Mouse (Mus musculus) gastrocnemius, postnatal 14 days (tissue): ENCODE data around the gene Pip5kl1. TPM values are rescaled to one million over a fixed set of nuclear protein-coding genes. Genes with fewer than 3 reads are reported as not detected.
A peak's percentile ranks its signal among the peaks of the same experiment; 100 is the strongest.

Source experiments
- DNase-seq: peaks from one replicate; pipeline ENCODE4 v3.0.0; 2021; ENCODE audit warnings: mixed read lengths
- intact Hi-C: fragments of 180-260 bp; cut with DNase I; formaldehyde crosslinking; loops from one replicate; pipeline ENCODE4 v1.15.1; 2025; ENCODE audit warnings: low total_unique reads
- total RNA-seq, 2 experiments: library from RNA; stranded (reverse); gene quantifications; 2 replicates each; pipeline ENCODE4 v1.2.3; 2021

Pip5kl1 gene
- total RNA-seq, 2 experiments from 2014 or later = not detected

- no peak for DNase-seq
- intact Hi-C loops = loop anchor here (5.0 kb wide), 1 partner anchor 40 kb away; no protein-coding TSS in a partner anchor
These were observed 27.6 kb upstream of the Pip5kl1 start for GRCm38 (mm10) chr2:32546951-32547350.

- DNase-seq = no peak
- intact Hi-C loops = loop anchor here (5.0 kb wide), 1 partner anchor 40 kb away; no protein-coding TSS in a partner anchor
These were observed 27.2 kb upstream of the Pip5kl1 start for GRCm38 (mm10) chr2:32547380-32547779.

- DNase-seq = peak; percentile 68
- intact Hi-C loops = loop anchor here (5.0 kb wide), 1 partner anchor 41 kb away; no protein-coding TSS in a partner anchor
These were observed 26.4 kb upstream of the Pip5kl1 start for GRCm38 (mm10) chr2:32547964-32548739.

- intact Hi-C loops = loop anchor here (5.0 kb wide), 1 partner anchor 42 kb away; no protein-coding TSS in a partner anchor
- no peak for DNase-seq
These were observed 25.4 kb upstream of the Pip5kl1 start for GRCm38 (mm10) chr2:32549171-32549570.

GRCm38 (mm10) chr2:32549764-32550163 is 24.8 kb upstream of the Pip5kl1 start:
- intact Hi-C loops = loop anchor here (5.0 kb wide), 1 partner anchor 42 kb away; no protein-coding TSS in a partner anchor

GRCm38 (mm10) chr2:32551236-32551635 is 23.4 kb upstream of the Pip5kl1 start:
- intact Hi-C loops = no loop called here

More at GRCm38 (mm10) chr2:32549764-32550163, 24.8 kb upstream of the Pip5kl1 start:
- DNase-seq = peak; percentile 87

GRCm38 (mm10) chr2:32553592-32554148 is 20.9 kb upstream of the Pip5kl1 start:
- intact Hi-C loops = no loop called here
- DNase-seq = no peak

More at GRCm38 (mm10) chr2:32551236-32551635, 23.4 kb upstream of the Pip5kl1 start:
- DNase-seq = no peak

GRCm38 (mm10) chr2:32555484-32555883 is 19.1 kb upstream of the Pip5kl1 start:
- DNase-seq = no peak
- intact Hi-C loops = no loop called here

GRCm38 (mm10) chr2:32556019-32556418 is 18.6 kb upstream of the Pip5kl1 start:
- intact Hi-C loops = no loop called here
- DNase-seq = no peak

GRCm38 (mm10) chr2:32559570-32559969 is 15.0 kb upstream of the Pip5kl1 start:
- intact Hi-C loops = no loop called here
- no peak for DNase-seq

GRCm38 (mm10) chr2:32566536-32567063 is 8.0 kb upstream of the Pip5kl1 start:
- intact Hi-C loops = no loop called here
- DNase-seq = peak; percentile 57

- peak; percentile 67 for DNase-seq
- intact Hi-C loops = loop anchor here (2.0 kb wide), 1 partner anchor 165 kb away; no protein-coding TSS in a partner anchor
These were observed 6.4 kb upstream of the Pip5kl1 start for GRCm38 (mm10) chr2:32568149-32568548.

- DNase-seq = no peak
- intact Hi-C loops = loop anchor here (2.0 kb wide), 1 partner anchor 166 kb away; no protein-coding TSS in a partner anchor
These were observed 5.7 kb upstream of the Pip5kl1 start for GRCm38 (mm10) chr2:32568941-32569340.

- intact Hi-C loops = no loop called here
- peak; percentile 90 for DNase-seq
These were observed 3.7 kb upstream of the Pip5kl1 start, which contains the start of gene Dpm2 for GRCm38 (mm10) chr2:32570698-32571494. Dpm2 (plus strand) TSS chr2:32570858.

- no peak for DNase-seq
- intact Hi-C loops = no loop called here
These were observed 2.4 kb upstream of the Pip5kl1 start for GRCm38 (mm10) chr2:32572196-32572595.

- DNase-seq = no peak
- intact Hi-C loops = loop anchor here (5.0 kb wide), 1 partner anchor 112 kb away; no protein-coding TSS in a partner anchor
These were observed 446 bp downstream of the Pip5kl1 start for GRCm38 (mm10) chr2:32574901-32575585.

GRCm38 (mm10) chr2:32575586-32576160 is 1.1 kb downstream of the Pip5kl1 start, which contains the start of gene 9430097D07Rik:
9430097D07Rik (minus strand) TSS chr2:32575684.
- intact Hi-C loops = loop anchor here (5.0 kb wide), 1 partner anchor 112 kb away; no protein-coding TSS in a partner anchor
- no peak for DNase-seq

- no peak for DNase-seq
- intact Hi-C loops = loop anchor here (5.0 kb wide), 1 partner anchor 111 kb away; no protein-coding TSS in a partner anchor
These were observed 1.9 kb downstream of the Pip5kl1 start for GRCm38 (mm10) chr2:32576532-32576931.
